Mouse (Mus musculus) CH12.LX (cell line): ENCODE measurements at regions not wholly inside any gene's neighbourhood (a gene's known extent, or its start where the extent isn't known, plus 50 kb on each side); places are given as distances from the start of the nearest gene placed in this dataset.

Experiments
- DNase-seq: peaks from one replicate; pipeline ENCODE4 v3.0.0-alpha.2; 2013; ENCODE audit errors: extremely low read depth
- H3K27ac ChIP-seq: 2 replicates; pipeline ENCODE4 v1.5.1; 2012; ENCODE audit warnings: low read depth, mild to moderate bottlenecking, control low read depth, moderate library complexity; ENCODE audit not compliant: insufficient read depth
- H3K27me3 ChIP-seq: replicated peaks from 2 replicates; pipeline ENCODE3; 2012; ENCODE audit warnings: inconsistent platforms
- H3K36me3 ChIP-seq, 2 experiments: replicated peaks in 1 of 2; 2 replicates each; pipeline versions ENCODE3 to v1.6.1; 2012; ENCODE audit warnings: inconsistent platforms in 1 of 2, low read length in 1 of 2, mild to moderate bottlenecking in 1 of 2, mixed read lengths in 1 of 2, moderate library complexity in 1 of 2; ENCODE audit not compliant: control insufficient read depth in 1 of 2, insufficient read depth in 1 of 2
- H3K4me1 ChIP-seq, 2 experiments: 2 replicates each; pipeline ENCODE4 v1.6.1; 2012; ENCODE audit warnings: inconsistent platforms in 1 of 2, moderate library complexity in 1 of 2; ENCODE audit not compliant: insufficient read depth in 2 of 2, control insufficient read depth in 1 of 2
- H3K4me2 ChIP-seq: 2 replicates; pipeline ENCODE4 v1.6.1; 2012; ENCODE audit warnings: low read depth, mild to moderate bottlenecking, control low read depth; ENCODE audit not compliant: poor library complexity, insufficient read depth, severe bottlenecking
- H3K4me3 ChIP-seq, 3 experiments: fragments of 150-350 bp in 1 of 3; sonication (generic) in 1 of 3; replicated peaks in 1 of 3; 2 replicates each; pipeline versions ENCODE3 to v1.5.1; 2011 to 2012; ENCODE audit warnings: low read depth in 2 of 3, low read length in 2 of 3, mild to moderate bottlenecking in 2 of 3, moderate library complexity in 2 of 3, control low read depth in 1 of 3, improper control_type of control experiment in 1 of 3, inconsistent platforms in 1 of 3, mixed read lengths in 1 of 3; ENCODE audit not compliant: poor library complexity in 1 of 3
- H3K79me2 ChIP-seq: replicated peaks from 2 replicates; pipeline ENCODE4 v1.6.1; 2012; ENCODE audit warnings: mild to moderate bottlenecking, moderate library complexity; ENCODE audit not compliant: control insufficient read depth, poor library complexity, insufficient read depth, severe bottlenecking; ENCODE audit errors: extremely low read depth
- H3K9ac ChIP-seq: 2 replicates; pipeline ENCODE4 v1.6.1; 2012; ENCODE audit warnings: low read depth, mild to moderate bottlenecking, control low read depth, moderate library complexity; ENCODE audit not compliant: insufficient read depth
- H3K9me3 ChIP-seq: replicated peaks from 2 replicates; pipeline ENCODE3; 2012; ENCODE audit warnings: low read length, inconsistent platforms, mixed read lengths
- CHD2 ChIP-seq: IDR thresholded peaks from 2 replicates; pipeline ENCODE4 v1.6.1; 2011; ENCODE audit warnings: low read length, improper control_type of control experiment
- E2F4 ChIP-seq: IDR thresholded peaks from 2 replicates; pipeline ENCODE4 v1.6.1; 2011; ENCODE audit warnings: low read depth, low read length, improper control_type of control experiment; ENCODE audit not compliant: insufficient replicate concordance
- EP300 ChIP-seq: IDR thresholded peaks from 2 replicates; pipeline ENCODE4 v1.6.1; 2011; ENCODE audit warnings: low read length, improper control_type of control experiment
- GABPA ChIP-seq: IDR thresholded peaks from 2 replicates; pipeline ENCODE4 v1.6.1; 2012; ENCODE audit warnings: low read depth, low read length, improper control_type of control experiment, inconsistent platforms; ENCODE audit not compliant: insufficient replicate concordance
- HCFC1 ChIP-seq: IDR thresholded peaks from 2 replicates; pipeline ENCODE4 v1.6.1; 2012; ENCODE audit warnings: low read depth, mild to moderate bottlenecking, inconsistent platforms, low read length, improper control_type of control experiment
- JUN ChIP-seq: IDR thresholded peaks from 2 replicates; pipeline ENCODE4 v1.6.1; 2011; ENCODE audit warnings: low read depth, mild to moderate bottlenecking, low read length, improper control_type of control experiment, moderate library complexity; ENCODE audit not compliant: insufficient read depth
- JUND ChIP-seq: conservative IDR thresholded peaks from 2 replicates; pipeline ENCODE4 v1.6.1; 2011; ENCODE audit warnings: low read depth, low read length, improper control_type of control experiment
- KAT2A ChIP-seq: IDR thresholded peaks from 2 replicates; pipeline ENCODE4 v1.6.1; 2012; ENCODE audit warnings: low read length, improper control_type of control experiment, inconsistent platforms; ENCODE audit not compliant: insufficient replicate concordance
- MAFK ChIP-seq: IDR thresholded peaks from 2 replicates; pipeline ENCODE4 v1.6.1; 2011; ENCODE audit warnings: low read length, improper control_type of control experiment; ENCODE audit not compliant: insufficient replicate concordance
- MAX ChIP-seq: IDR thresholded peaks from 2 replicates; pipeline ENCODE4 v1.6.1; 2011; ENCODE audit warnings: low read length, improper control_type of control experiment
- MEF2A ChIP-seq: IDR thresholded peaks from 2 replicates; pipeline ENCODE4 v1.6.1; 2014; ENCODE audit warnings: low read depth, mild to moderate bottlenecking, inconsistent platforms, low read length, improper control_type of control experiment, borderline replicate concordance
- MYC ChIP-seq: IDR thresholded peaks from 2 replicates; pipeline ENCODE4 v1.6.1; 2011; ENCODE audit warnings: low read depth, mild to moderate bottlenecking, improper control_type of control experiment, low read length
- POLR2A ChIP-seq: IDR thresholded peaks from 2 replicates; pipeline ENCODE4 v1.6.1; 2011; ENCODE audit warnings: low read depth, mild to moderate bottlenecking, improper control_type of control experiment, low read length
- RAD21 ChIP-seq: IDR thresholded peaks from 2 replicates; pipeline ENCODE4 v1.6.1; 2011; ENCODE audit warnings: low read depth, mild to moderate bottlenecking, low read length, improper control_type of control experiment, moderate library complexity
- TBP ChIP-seq: conservative IDR thresholded peaks from 2 replicates; pipeline ENCODE4 v1.6.1; 2011; ENCODE audit warnings: low read depth, low read length, improper control_type of control experiment
- UBTF ChIP-seq: IDR thresholded peaks from 2 replicates; pipeline ENCODE4 v1.6.1; 2012; ENCODE audit warnings: low read depth, mild to moderate bottlenecking, inconsistent platforms, low read length, improper control_type of control experiment, moderate library complexity
- USF2 ChIP-seq: conservative IDR thresholded peaks from 2 replicates; pipeline ENCODE4 v1.6.1; 2011; ENCODE audit warnings: low read depth, low read length, improper control_type of control experiment
- ZKSCAN1 ChIP-seq: IDR thresholded peaks from 2 replicates; pipeline ENCODE4 v1.6.1; 2012; ENCODE audit warnings: low read depth, inconsistent platforms, low read length, improper control_type of control experiment, borderline replicate concordance
- ZMIZ1 ChIP-seq: IDR thresholded peaks from 2 replicates; pipeline ENCODE4 v1.6.1; 2012; ENCODE audit warnings: low read depth, mild to moderate bottlenecking, inconsistent platforms, low read length, improper control_type of control experiment
- ZNF384 ChIP-seq: IDR thresholded peaks from 2 replicates; pipeline ENCODE4 v1.6.1; 2012; ENCODE audit warnings: low read depth, low read length, improper control_type of control experiment, inconsistent platforms
- dilution Hi-C: fragments of 300-500 bp; cut with MboI; formaldehyde crosslinking; loops from 2 replicates; pipeline ENCODE4 v1.14.3; 2020; ENCODE audit warnings: low sequenced_read_pairs; ENCODE audit not compliant: extremely low pct_unique_long_range_greater_than_20kb, extremely low pct_ligation_motif_present
- in situ Hi-C: fragments of 300-500 bp; cut with MboI; formaldehyde crosslinking; loops from 3 replicates; pipeline ENCODE4 v1.14.3; 2019; ENCODE audit warnings: low sequenced_read_pairs, low pct_ligation_motif_present, low pct_unique_long_range_greater_than_20kb, mixed read lengths

DNA sequence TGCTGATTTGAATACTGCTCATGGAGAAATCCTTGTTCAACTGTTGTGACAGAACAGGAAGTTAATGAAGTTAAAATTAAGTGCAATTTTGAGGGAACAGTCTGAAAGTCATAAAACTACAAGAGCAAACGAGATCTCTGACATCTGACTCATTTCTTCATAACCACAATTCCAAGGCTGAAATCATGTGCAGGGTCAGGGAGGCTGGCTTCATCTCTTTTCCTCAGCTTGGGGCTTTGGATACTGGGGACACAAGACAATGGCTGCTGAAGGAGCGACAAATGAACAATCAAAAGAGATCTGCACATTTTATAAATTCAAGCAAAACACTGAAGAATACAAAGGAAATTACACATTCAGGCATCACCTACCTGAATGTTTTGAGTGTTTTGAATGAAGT, 429.2 kb upstream of the Cdh11 start:
- Histone ChIP-seq H3K36me3 (no peaks in the 10 kb centered on the region), H3K4me1 (no peaks in the 10 kb centered on the region), H3K9ac (no peak overlapping the region), H3K4me2 (no peak overlapping the region), H3K4me3 (no peak overlapping the region), H3K79me2 (no peaks in the 10 kb centered on the region), H3K9me3 (peaks cover 30% of the 10 kb centered on the region), H3K27me3 (no peaks in the 10 kb centered on the region), H3K27ac (no peak overlapping the region)
- in situ Hi-C loops = no loop called here
- dilution Hi-C loops = no loop called here
- TF ChIP-seq RAD21 (no peak), GABPA (no peak), MYC (no peak), UBTF (no peak), ZKSCAN1 (no peak), JUND (no peak), E2F4 (no peak), ZNF384 (no peak), MAX (no peak), HCFC1 (no peak), USF2 (no peak), KAT2A (no peak), POLR2A (no peak), CHD2 (no peak), MEF2A (no peak), EP300 (no peak), MAFK (no peak), JUN (no peak)
- no peak for DNase-seq

DNA sequence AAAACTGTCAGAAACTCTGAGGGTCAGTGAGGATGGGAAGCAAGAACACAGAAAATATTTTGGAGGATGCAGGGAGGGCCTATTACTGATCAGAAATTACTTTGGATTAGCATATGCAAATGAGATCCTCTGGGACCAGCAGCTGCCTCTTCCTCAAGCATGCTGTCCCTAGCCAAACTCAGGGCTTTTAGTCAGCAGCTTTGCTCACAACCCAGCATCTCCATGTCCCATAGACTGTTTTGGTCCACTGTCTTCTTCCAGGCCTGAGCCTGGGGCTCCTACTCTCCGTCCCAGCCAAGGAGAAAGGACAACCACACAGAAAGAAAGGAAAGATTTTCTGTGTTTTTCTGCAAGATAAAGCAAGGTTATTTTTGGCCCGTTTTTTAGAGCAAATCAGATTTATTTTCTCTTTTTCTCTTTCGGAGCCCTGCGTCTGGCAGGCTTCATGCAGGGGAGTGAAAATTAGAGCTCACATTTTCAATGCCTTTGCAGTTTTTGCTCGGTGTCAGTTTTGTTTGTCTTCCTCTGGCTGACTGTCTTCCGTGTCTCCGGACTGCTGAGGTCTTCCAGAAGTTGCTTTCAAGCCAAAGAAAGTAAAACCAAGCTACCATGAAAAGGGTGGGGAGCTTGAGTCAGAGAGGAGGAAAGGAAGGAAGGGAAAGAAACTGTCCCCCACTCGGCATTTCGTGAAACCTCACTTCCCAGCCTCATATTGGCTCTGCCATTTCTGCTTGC, 445.5 kb upstream of the Cdh11 start:
- Histone ChIP-seq H3K27ac (no peak overlapping the region), H3K4me1 (no peaks in the 10 kb centered on the region), H3K4me3 (no peak overlapping the region), H3K27me3 (no peaks in the 10 kb centered on the region), H3K9ac (no peak overlapping the region), H3K9me3 (peaks cover 62% of the 10 kb centered on the region), H3K4me2 (no peak overlapping the region), H3K79me2 (no peaks in the 10 kb centered on the region), H3K36me3 (no peaks in the 10 kb centered on the region)
- dilution Hi-C loops = no loop called here
- DNase-seq = no peak
- TF ChIP-seq EP300 = no peak
- TF ChIP-seq ZMIZ1 = no peak
- no peak for TF ChIP-seq TBP
- in situ Hi-C loops = no loop called here
